Mouse (Mus musculus) hindbrain, embryonic 12.5 days (tissue): ENCODE data around the gene Etl4. TPM values are rescaled to one million over a fixed set of nuclear protein-coding genes. Genes with fewer than 3 reads are reported as not detected.

Experiments
- ATAC-seq: fragments of 200-750 bp; cut with Nextera tagmentation; 2 replicates; pipeline ENCODE4 v1.8.0; 2017; ENCODE audit warnings: moderate TSS enrichment; ENCODE audit not compliant: low FRiP score
- H3K27ac ChIP-seq: fragments of 300-500 bp; sonication (generic); 2 replicates; pipeline ENCODE4 v1.5.1; 2016; ENCODE audit warnings: mild to moderate bottlenecking
- H3K27me3 ChIP-seq: fragments of 300-500 bp; sonication (generic); 2 replicates; pipeline ENCODE4 v1.6.1; 2016; ENCODE audit warnings: mild to moderate bottlenecking
- H3K36me3 ChIP-seq: fragments of 300-500 bp; sonication (generic); 2 replicates; pipeline ENCODE4 v1.6.1; 2016; ENCODE audit warnings: mild to moderate bottlenecking
- H3K4me1 ChIP-seq: fragments of 300-500 bp; sonication (generic); 2 replicates; pipeline ENCODE4 v1.6.1; 2016
- H3K4me2 ChIP-seq: fragments of 300-500 bp; sonication (generic); replicated peaks from 2 replicates; pipeline ENCODE4 v1.6.1; 2016; ENCODE audit warnings: mild to moderate bottlenecking
- H3K4me3 ChIP-seq: fragments of 300-500 bp; sonication (generic); 2 replicates; pipeline ENCODE4 v1.5.1; 2016; ENCODE audit warnings: mild to moderate bottlenecking
- H3K9ac ChIP-seq: fragments of 300-500 bp; sonication (generic); 2 replicates; pipeline ENCODE4 v1.6.1; 2016; ENCODE audit warnings: mild to moderate bottlenecking, moderate library complexity
- H3K9me3 ChIP-seq: fragments of 300-500 bp; sonication (generic); replicated peaks from 2 replicates; pipeline ENCODE4 v1.6.1; 2016; ENCODE audit warnings: mild to moderate bottlenecking
- WGBS: fragments of 180-500 bp; shearing (Covaris S2); methylation state at CpG from one replicate; pipeline ENCODE4 v1.1.7; 2016; 5-methylcytosine and 5-hydroxymethylcytosine counted together
- polyA plus RNA-seq: library from polyadenylated mRNA; unstranded; fragments of >200 nt; fragmentation: Nextera tagmentation; extraction: Ambion mirVana; gene quantifications from 2 replicates; pipeline ENCODE4 v1.2.1, GENCODE M21; 2016

The Etl4 gene
- polyA plus RNA-seq, 1 experiment from 2014 or later = 18.7 TPM

DNA sequence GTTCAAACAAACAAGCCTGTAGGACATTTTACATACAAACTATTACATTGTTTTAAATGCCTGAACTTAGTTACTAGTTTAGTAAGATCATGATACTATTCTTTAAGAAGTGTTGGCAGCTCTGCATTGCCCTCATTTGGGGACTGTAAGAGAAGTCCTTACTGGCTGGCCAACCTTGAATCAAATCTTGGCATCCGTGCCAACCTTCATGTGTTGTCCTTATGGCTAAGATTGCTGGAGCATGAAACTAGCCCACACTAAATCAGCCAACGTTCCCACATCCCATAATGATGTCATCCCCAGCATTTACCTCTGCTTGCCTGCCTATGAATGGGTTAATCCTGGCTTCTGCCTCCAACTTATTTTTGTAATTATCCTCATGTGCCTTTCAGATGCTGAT is 636.0 kb downstream of the Etl4 start:
- H3K9ac ChIP-seq = no peak overlapping the region
- no peaks in the 10 kb centered on the region for H3K27me3 ChIP-seq
- H3K9me3 ChIP-seq = no peaks in the 10 kb centered on the region
- no peak overlapping the region for H3K4me2 ChIP-seq
- WGBS = 72% methylated on average over 2 of the region's 2 CpGs
- no peak overlapping the region for H3K27ac ChIP-seq
- ATAC-seq = no peak
- peaks cover 16% of the 10 kb centered on the region for H3K4me1 ChIP-seq
- no peak overlapping the region for H3K4me3 ChIP-seq
- H3K36me3 ChIP-seq = no peaks in the 10 kb centered on the region

DNA sequence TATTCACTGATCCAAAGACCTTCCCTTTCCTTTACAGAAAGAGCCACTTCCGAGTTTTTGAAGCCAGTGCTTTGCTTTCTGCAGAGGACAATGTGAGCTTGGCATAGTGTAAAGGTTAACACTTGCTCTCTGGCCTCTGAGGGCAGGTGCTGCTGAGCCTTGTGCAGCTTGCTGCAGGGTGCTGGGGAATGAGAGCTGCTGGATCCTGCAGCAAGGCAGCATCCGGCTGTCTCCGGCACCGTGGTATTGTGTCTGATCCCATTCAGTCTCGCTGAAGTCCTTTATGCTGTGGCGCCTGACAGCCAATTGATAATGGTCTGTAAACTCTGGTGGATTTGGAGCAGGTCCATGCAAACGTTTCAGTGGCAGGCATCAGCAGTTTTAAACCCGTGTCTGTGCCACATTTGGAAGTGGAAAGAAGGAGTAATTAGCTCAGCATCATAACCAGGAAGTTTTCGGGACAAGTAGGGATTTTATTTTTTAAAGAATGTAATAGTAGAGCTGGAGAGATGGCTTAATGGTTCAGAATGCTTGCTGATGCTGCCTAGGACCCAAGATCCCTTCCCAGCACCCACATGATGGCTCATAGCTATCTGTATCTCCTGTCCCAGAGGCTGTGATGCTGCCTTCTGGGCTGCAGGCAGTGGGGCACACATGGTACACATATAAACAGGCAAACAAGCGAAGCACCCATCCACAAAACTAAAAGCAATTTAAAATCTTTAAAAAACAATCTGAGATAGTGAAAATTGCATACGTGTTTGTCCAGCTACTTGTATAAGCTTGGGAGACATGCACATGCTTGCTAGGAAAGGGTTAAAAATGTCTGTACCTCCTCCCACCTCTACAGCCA is 637.1 kb downstream of the Etl4 start:
- H3K4me3 ChIP-seq = peak overlapping the region; percentile 5
- ATAC-seq = peak; percentile 59; the same call in 1 of the 2 replicates
- H3K9ac ChIP-seq = no peak overlapping the region
- H3K9me3 ChIP-seq = no peaks in the 10 kb centered on the region
- H3K4me1 ChIP-seq = peaks cover 16% of the 10 kb centered on the region
- no peak overlapping the region for H3K27ac ChIP-seq
- 11% methylated on average over 11 of the region's 11 CpGs for WGBS
- H3K4me2 ChIP-seq = peak overlapping the region; percentile 41
- H3K36me3 ChIP-seq = no peaks in the 10 kb centered on the region
- no peaks in the 10 kb centered on the region for H3K27me3 ChIP-seq

DNA sequence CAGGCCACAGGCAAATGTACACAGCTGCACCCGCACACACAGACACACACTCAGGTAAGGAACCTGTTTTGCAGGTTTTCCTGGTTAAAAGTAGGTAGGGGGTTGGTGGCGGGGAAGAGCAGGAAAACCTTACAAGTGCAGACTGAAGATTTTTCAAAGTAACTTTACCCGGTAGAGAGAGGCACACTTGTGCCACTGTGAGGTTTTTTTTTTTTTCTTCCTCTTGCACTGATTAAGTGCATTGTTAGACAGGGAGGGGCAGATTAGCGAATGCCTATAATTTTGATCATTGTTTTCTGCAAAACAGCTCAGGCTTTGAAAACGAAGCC is 637.7 kb downstream of the Etl4 start:
- H3K4me2 ChIP-seq = peak overlapping the region; percentile 41
- H3K27ac ChIP-seq = no peak overlapping the region
- H3K27me3 ChIP-seq = no peaks in the 10 kb centered on the region
- peak overlapping the region; percentile 5 for H3K4me3 ChIP-seq
- no peak overlapping the region for H3K9ac ChIP-seq
- 13% methylated on average over 5 of the region's 5 CpGs for WGBS
- no peaks in the 10 kb centered on the region for H3K36me3 ChIP-seq
- no peak for ATAC-seq
- H3K4me1 ChIP-seq = peaks cover 16% of the 10 kb centered on the region
- H3K9me3 ChIP-seq = no peaks in the 10 kb centered on the region

DNA sequence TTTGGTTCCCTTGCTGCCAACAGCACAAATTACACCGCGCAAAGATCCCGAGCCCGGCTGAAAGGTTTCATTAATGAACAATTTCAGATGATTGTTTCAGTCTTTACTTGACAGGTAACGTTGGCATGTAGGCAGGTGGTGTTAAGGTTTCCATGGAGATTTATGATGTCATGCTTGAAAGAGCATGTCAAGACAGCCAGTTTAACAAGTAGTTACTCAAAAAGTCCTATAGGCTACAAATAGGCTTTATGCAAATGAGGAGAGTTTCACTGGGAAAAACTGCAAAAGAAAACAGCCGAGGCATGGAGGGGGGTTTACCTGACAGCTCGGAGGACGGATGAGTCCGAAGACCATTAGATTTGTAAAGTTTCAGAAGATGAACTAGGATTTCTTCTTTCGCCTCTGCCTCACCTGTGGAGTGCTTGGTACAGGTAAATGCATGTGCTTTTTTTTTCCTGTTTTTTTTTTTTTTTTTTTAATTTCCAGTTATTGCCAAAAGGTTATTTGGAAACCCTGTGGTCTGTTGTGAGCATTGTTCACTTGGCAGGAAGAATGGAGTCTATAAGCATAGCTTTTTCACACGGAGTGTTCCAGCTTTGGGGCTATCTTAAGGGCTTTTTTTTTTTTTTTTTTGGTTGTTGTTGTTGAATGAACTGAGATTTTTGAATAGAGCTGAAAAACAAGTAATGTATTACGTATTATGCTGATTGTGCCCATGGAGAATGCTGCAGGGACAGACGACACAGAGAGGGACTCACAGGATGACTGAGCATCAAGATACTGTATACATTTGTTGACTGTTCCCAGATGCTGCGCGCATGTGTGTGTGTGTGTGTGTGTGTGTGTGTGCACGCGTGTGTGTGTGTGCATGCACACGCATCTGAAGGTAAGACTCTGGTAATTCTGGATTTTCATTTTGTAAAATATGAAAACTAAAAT is 638.4 kb downstream of the Etl4 start:
- Histone ChIP-seq H3K9ac (no peak overlapping the region), H3K27ac (no peak overlapping the region), H3K4me3 (peak overlapping the region; percentile 5), H3K36me3 (no peaks in the 10 kb centered on the region), H3K4me1 (peaks cover 16% of the 10 kb centered on the region), H3K9me3 (no peaks in the 10 kb centered on the region), H3K4me2 (peak overlapping the region; percentile 41), H3K27me3 (no peaks in the 10 kb centered on the region)
- no peak for ATAC-seq
- WGBS = 19% methylated on average over 18 of the region's 18 CpGs

DNA sequence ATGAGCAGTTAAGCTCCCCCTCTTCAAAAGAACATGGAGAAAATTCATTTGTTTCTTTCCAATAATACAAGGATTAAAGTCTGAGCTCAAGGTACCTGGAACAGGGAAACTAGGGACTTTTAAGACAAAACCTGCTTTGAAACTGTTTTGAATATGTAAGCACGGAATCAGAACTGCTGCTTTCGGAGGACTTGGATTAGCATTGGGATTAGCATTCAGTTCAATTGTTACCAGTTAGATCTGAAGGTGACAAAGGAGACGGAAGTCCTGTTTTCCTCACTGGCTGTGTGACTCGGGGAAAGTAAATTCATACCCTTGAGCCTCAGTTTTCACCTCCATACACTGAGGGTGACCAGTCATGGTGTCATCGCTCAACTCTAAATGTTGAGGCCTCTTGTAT is 639.5 kb downstream of the Etl4 start:
- no peak for ATAC-seq
- 30% methylated on average over 5 of the region's 5 CpGs for WGBS
- Histone ChIP-seq H3K27me3 (no peaks in the 10 kb centered on the region), H3K4me2 (no peak overlapping the region), H3K9ac (no peak overlapping the region), H3K4me1 (peaks cover 16% of the 10 kb centered on the region), H3K36me3 (no peaks in the 10 kb centered on the region), H3K4me3 (no peak overlapping the region), H3K9me3 (no peaks in the 10 kb centered on the region), H3K27ac (no peak overlapping the region)

DNA sequence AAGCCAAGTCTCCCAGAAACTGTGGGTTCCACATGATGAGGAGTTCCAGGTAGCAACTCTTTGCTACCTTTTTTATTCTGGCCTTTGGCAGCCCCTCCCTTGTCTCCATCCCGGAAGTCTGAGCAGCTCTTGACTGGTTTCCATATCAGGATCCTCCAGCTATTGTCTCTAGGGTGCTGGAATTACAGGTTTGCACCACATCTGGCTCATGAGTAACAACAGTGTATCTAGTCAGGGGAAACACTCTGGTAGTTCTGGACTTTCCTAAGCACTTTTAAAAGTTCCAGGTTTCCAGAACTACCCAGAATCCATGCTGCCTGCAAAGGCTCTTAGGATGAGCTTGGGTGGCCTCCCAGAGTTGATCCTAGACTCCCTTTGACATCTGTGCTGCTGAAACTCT is 640.4 kb downstream of the Etl4 start:
- 78% methylated on average over 1 of the region's 1 CpGs for whole genome bisulfite sequencing
- no peak overlapping the region for H3K4me2 ChIP-seq

DNA sequence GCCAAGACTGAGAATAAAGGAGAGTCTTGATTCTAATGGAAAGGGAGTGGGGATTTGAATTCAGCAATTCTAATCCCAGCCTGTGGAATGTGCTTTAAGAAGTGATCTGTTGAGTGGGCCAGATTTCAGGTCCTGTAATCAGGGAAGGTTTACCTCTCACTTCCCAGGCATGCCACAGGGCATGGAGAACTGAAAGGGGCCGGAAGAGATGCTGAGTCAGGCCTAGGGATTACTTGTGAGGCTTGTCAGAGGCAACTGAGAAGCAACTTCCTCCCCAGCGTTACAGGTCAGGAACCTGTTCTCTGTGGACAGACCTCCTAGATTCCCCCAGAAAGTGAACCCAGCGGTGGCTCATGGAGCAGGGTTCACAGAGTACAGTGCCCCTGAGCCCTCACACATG is 646.1 kb downstream of the Etl4 start:
- no peaks in the 10 kb centered on the region for H3K27me3 ChIP-seq
- H3K36me3 ChIP-seq = no peaks in the 10 kb centered on the region
- H3K4me1 ChIP-seq = no peaks in the 10 kb centered on the region
- H3K9me3 ChIP-seq = no peaks in the 10 kb centered on the region
- no peak overlapping the region for H3K4me3 ChIP-seq
- H3K27ac ChIP-seq = no peak overlapping the region
- H3K4me2 ChIP-seq = no peak overlapping the region
- no peak overlapping the region for H3K9ac ChIP-seq
- no peak for ATAC-seq
- 69% methylated on average over 3 of the region's 3 CpGs for WGBS

More for the DNA sequence above, 640.4 kb downstream of the Etl4 start:
- H3K27me3 ChIP-seq = no peaks in the 10 kb centered on the region
- no peak overlapping the region for H3K27ac ChIP-seq
- H3K9me3 ChIP-seq = no peaks in the 10 kb centered on the region
- no peak for ATAC-seq
- H3K36me3 ChIP-seq = no peaks in the 10 kb centered on the region
- no peak overlapping the region for H3K4me3 ChIP-seq
- no peak overlapping the region for H3K9ac ChIP-seq
- peaks cover 16% of the 10 kb centered on the region for H3K4me1 ChIP-seq

DNA sequence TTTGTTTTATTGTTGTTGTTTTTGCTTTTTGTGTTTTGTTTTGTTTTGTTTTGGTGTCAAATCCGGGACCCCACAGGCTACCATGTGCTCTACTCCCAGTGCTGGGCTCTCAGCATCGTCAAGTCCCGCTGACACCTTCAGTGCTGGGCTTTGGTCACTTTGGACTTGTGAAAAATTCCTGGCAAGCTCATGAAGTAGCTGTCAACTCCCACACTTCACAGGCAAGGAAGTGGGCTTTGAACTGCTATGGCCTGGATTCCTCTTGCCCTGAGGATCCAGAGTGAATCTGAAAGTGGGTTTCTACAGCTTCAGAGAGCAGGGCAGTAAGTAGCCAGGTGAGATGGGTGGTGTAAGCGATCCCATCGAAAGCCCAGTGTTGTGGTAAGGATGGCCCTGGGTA is 649.5 kb downstream of the Etl4 start:
- H3K36me3 ChIP-seq = no peaks in the 10 kb centered on the region
- no peak overlapping the region for H3K4me2 ChIP-seq
- no peaks in the 10 kb centered on the region for H3K27me3 ChIP-seq
- no peaks in the 10 kb centered on the region for H3K9me3 ChIP-seq
- no peak overlapping the region for H3K9ac ChIP-seq
- ATAC-seq = no peak
- H3K4me3 ChIP-seq = no peak overlapping the region
- WGBS = 90% methylated on average over 5 of the region's 5 CpGs
- peaks cover 7% of the 10 kb centered on the region; the same call in 1 of the 2 replicates for H3K4me1 ChIP-seq
- H3K27ac ChIP-seq = no peak overlapping the region

DNA sequence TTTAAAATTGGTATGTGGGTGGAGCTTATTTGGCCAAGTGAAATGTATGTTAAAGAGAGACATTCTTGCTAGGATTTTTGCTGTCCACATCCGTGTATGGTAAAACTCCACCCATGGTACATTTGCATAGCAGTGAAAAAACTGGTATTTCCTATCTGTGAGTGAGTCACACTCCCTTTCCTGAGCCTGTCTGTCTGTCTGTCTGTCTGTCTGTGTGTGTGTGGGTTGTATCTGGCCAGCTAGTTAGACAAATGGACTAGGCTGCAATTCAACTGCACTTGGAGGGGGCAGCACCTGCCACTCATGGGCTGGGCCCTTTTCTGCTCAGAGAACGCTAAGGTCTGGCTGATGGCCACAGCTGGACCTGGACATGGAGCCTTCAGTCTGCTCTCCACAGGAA is 650.1 kb downstream of the Etl4 start:
- Histone ChIP-seq H3K9ac (no peak overlapping the region), H3K4me1 (peaks cover 7% of the 10 kb centered on the region; the same call in 1 of the 2 replicates), H3K9me3 (no peaks in the 10 kb centered on the region), H3K4me2 (no peak overlapping the region), H3K36me3 (no peaks in the 10 kb centered on the region), H3K4me3 (no peak overlapping the region), H3K27ac (no peak overlapping the region), H3K27me3 (no peaks in the 10 kb centered on the region)
- WGBS = 68% methylated on average over 2 of the region's 2 CpGs
- ATAC-seq = no peak

DNA sequence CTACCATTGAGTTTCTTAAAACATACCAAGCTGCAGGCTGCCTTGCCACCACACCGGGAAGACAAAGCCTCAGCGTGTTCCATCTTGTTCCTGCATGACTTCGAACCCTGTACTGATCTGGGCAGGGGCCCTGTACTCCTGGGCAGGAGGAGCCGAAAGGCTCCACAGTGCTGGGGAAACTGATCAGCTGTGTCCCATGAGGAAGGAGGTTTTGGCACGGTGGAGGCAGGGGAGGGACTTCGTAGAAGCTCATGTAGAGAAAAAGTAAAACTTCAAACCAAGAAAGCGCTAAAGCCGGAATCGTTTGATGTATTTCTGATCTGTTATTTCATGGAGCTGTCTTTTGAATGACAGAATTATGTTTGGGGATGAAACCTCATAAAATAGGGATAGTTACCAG is 651.0 kb downstream of the Etl4 start:
- no peak overlapping the region for H3K4me3 ChIP-seq
- H3K9ac ChIP-seq = no peak overlapping the region
- H3K27ac ChIP-seq = no peak overlapping the region
- no peak for ATAC-seq
- H3K27me3 ChIP-seq = no peaks in the 10 kb centered on the region
- H3K4me1 ChIP-seq = peaks cover 7% of the 10 kb centered on the region; the same call in 1 of the 2 replicates
- 90% methylated on average over 9 of the region's 9 CpGs for WGBS
- no peaks in the 10 kb centered on the region for H3K36me3 ChIP-seq
- H3K4me2 ChIP-seq = no peak overlapping the region
- H3K9me3 ChIP-seq = no peaks in the 10 kb centered on the region

DNA sequence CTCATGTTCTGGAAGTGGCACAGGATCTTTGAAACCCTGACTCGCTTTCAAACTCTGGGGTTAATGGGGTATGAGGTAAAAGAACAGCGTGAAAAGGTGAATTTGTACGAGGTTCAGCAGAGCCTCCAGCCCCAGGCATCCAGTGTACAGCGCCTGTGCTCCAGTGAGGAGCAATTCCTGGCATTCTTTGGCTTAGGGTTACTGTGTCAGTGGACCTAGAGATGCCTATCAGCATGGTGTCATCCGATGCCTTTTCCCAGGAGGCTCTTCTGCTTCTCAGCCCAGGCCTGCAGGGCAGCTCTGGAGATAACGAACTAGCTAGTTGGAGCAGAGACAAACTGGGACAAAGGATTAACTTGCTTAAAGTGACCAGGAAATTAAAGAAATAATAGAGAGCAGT is 653.5 kb downstream of the Etl4 start:
- H3K36me3 ChIP-seq = no peaks in the 10 kb centered on the region
- WGBS = 36% methylated on average over 6 of the region's 6 CpGs

DNA sequence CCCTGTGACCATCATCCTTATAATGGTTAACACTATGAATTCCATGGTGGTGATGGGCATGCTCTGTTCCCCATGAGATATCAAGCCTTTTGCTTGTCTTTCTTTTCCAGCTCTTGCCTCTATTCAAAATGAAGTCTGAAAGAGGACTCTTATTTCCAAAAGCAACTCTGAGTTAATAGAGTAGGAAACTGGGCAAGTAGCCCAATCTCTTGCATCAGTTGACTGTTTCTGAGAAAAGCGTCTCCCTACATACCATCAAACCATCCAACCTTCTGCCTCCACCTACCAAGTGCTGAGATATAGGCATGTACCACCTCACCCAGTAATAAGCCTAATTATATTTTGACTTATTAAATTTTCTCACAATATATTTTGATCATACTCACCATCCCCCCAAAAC is 658.9 kb downstream of the Etl4 start:
- no peak for ATAC-seq
- Histone ChIP-seq H3K9me3 (no peaks in the 10 kb centered on the region), H3K4me1 (no peaks in the 10 kb centered on the region), H3K4me3 (no peak overlapping the region), H3K36me3 (no peaks in the 10 kb centered on the region), H3K27ac (no peak overlapping the region), H3K9ac (no peak overlapping the region), H3K27me3 (no peaks in the 10 kb centered on the region), H3K4me2 (no peak overlapping the region)
- 94% methylated on average over 1 of the region's 1 CpGs for WGBS

More for the DNA sequence above, 653.5 kb downstream of the Etl4 start:
- no peak overlapping the region for H3K9ac ChIP-seq
- no peak overlapping the region for H3K4me2 ChIP-seq
- no peaks in the 10 kb centered on the region for H3K9me3 ChIP-seq
- no peak overlapping the region for H3K27ac ChIP-seq
- H3K4me1 ChIP-seq = peaks cover 7% of the 10 kb centered on the region; the same call in 1 of the 2 replicates
- H3K4me3 ChIP-seq = no peak overlapping the region
- ATAC-seq = no peak
- no peaks in the 10 kb centered on the region for H3K27me3 ChIP-seq
